Mouse (Mus musculus) bone marrow, adult 2 months (tissue): ENCODE measurements around the gene Spag9.

Experiments used
- CTCF ChIP-seq: fragments of 200-500 bp; IDR thresholded peaks from 2 replicates; pipeline ENCODE4 v1.5.1; 2011; ENCODE audit warnings: low read length, control low read depth; ENCODE audit not compliant: control insufficient read depth, insufficient read depth
- POLR2A ChIP-seq: fragments of 200-500 bp; IDR thresholded peaks from 2 replicates; pipeline ENCODE4 v1.6.1; 2011; ENCODE audit warnings: low read depth, mild to moderate bottlenecking, control low read depth, low read length, borderline replicate concordance; ENCODE audit not compliant: control insufficient read depth

- no peak for TF ChIP-seq CTCF
- no peak for TF ChIP-seq POLR2A
Observed at GRCm38 (mm10) chr11:94144771-94145539, 149.1 kb downstream of the Spag9 start.
